Mouse (Mus musculus): ENCODE results near the gene Ifitm7. TPM values are rescaled to one million over a fixed set of nuclear protein-coding genes. Genes with fewer than 3 reads are reported as not detected.

The Ifitm7 gene
- polyA plus RNA-seq, 1 experiment from 2014 or later = 0.91 TPM

Other genes starting within 250 kb of the Ifitm7 start
- 86.7 and 89.4 TPM in 2 replicates for gene Rrn3, start 206.2 kb downstream of the Ifitm7 start, polyA plus RNA-seq (2015; fragmentation: Nextera tagmentation; extraction: Ambion mirVana)
- 197 and 199 TPM in 2 replicates for gene Ntan1, start 168.0 kb downstream of the Ifitm7 start, polyA plus RNA-seq (2015; fragmentation: Nextera tagmentation; extraction: Ambion mirVana)
- gene Pdxdc1, start 83.8 kb downstream of the Ifitm7 start, polyA plus RNA-seq (2015; fragmentation: Nextera tagmentation; extraction: Ambion mirVana) = 69.0 and 76.7 TPM in 2 replicates
- 33.1 and 34.9 TPM in 2 replicates for gene Mpv17l, start 83.7 kb downstream of the Ifitm7 start, polyA plus RNA-seq (2015; fragmentation: Nextera tagmentation; extraction: Ambion mirVana)
- 163 and 189 TPM in 2 replicates for gene 2900011O08Rik, start 284 bp downstream of the Ifitm7 start, polyA plus RNA-seq (2015; fragmentation: Nextera tagmentation; extraction: Ambion mirVana)
- 33.3 and 39.7 TPM in 2 replicates for gene Nde1, start 176.4 kb upstream of the Ifitm7 start, polyA plus RNA-seq (2015; fragmentation: Nextera tagmentation; extraction: Ambion mirVana)
- 14.3 and 15.5 TPM in 2 replicates for gene Marf1, start 176.5 kb upstream of the Ifitm7 start, polyA plus RNA-seq (2015; fragmentation: Nextera tagmentation; extraction: Ambion mirVana)

All from hindbrain, embryonic 15.5 days (tissue).